Mouse (Mus musculus): ENCODE measurements around the gene Smarcd2.

The Smarcd2 gene

DNA sequence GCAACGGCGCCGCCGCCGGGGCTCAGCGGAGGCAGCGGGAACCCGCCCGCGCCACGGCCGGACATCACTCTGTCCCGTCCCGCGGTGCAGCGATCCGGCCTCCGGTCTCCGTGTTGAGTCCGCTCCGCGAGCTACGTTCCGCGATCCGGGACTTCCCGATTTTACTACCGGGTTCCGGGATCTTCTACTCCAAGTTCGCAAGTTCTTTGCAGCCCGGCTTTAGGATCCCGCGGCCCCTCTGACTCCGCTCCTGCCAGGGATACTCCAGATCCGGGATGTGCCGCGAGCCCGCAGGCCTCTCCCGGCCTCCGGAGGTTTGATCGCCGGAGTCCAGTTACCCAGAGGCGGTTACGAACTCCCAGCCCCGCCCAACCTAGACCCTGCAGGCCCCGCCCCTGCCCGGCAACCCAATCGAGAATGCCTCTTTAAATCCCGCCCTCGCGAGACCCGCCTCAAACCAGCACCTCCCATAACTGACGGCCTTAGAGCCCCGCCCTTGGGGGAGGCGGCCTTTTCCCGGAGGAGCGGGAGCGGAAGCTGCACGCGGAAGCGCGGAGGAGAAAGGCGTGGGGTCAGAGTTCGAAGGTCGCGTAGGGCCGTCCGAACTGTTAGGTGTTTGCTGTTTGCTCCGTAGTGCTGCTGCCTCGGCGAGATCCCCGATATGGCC lies at the start of gene Smarcd2:
Gene Smarcd2, minus strand, starts transcription at position 329 of the 667 bp plus-strand sequence.
- DNase-seq = peak; percentile 99

DNA sequence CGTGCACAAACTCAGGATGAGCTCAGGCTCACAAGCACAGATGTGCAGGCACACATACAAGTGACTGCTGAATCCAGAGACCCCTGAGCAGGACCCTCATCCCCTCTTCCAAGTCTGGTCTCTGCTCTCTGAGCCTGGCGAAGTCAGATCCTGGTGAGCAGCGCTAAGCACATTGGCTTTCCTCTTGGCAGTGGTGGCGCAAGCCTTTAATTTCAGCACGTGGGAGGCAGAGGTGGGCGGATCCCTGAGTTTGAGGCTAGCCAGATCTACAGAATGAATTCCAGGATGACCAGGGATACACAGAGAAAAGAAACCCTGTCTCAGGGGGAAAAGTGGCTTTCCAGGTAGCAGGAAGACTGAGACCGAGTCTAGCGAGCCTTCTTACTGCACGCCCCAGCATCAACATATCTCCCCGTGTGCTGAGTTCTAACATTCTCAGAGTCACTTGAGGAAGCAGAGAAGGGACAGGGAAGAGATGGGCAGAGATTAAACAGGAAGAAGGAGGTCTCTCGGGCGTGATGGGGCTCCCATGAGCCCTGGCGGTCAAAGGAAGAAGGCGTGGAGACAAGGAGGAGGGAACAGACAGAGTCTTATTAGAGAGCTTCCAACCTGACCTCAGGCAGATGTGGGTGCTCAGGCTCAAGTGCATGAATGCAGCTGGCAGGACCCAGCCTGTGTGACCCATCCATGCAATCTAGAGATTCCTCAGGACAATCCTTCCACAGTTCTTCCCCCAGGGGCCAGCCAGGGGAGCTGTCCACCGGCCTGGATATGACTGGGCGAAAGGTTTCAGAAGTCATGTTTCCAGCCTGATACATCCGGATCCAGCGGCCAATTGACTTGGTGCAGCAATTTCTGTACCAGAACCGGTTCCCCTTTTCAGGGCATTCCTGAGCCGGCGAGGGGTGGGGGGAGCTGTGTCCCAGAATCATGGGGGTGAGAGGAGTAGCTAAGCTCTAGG lies 45.9 kb upstream of the Smarcd2 start:
- DNase-seq = no peak

DNA sequence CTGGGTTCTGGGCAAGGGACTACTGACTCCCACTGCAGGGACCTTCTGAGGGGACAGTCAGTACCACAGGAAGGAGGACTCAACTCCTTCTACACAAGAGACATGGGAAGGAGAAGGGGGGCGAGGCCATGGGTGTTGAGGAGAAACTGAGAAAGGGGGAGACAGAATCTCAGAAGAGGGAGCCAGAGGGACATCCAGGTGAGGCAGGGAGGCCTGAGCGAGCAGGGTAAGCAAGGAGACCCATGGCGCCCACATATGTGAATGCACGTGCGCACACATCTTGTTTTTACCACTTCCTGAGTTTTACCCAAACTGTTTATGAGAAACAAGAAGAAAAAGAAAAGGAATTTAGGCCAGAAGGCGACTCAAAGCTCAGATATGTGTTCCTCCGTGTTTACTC lies 45.0 kb upstream of the Smarcd2 start:
- DNase-seq = no peak

DNA sequence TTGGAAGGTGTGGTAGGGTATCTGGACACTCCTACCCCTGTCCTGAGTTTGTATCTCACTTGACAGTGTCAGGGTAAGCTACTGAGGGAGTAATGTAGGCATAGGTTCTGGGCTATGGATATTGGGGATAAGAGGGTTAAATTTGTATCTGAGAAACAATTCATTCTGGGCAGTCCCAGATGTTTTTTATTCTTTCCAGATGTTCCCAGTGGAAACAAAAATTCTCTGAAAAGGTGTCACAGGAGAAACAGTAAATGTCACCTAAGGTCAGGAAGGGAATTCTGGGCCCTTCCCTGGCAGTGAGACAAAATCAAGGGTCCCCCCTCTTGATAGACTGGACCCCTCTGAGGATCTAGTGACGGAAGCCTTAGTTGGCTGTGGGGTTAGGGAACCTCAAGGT lies 43.6 kb upstream of the Smarcd2 start:
- DNase-seq = no peak

DNA sequence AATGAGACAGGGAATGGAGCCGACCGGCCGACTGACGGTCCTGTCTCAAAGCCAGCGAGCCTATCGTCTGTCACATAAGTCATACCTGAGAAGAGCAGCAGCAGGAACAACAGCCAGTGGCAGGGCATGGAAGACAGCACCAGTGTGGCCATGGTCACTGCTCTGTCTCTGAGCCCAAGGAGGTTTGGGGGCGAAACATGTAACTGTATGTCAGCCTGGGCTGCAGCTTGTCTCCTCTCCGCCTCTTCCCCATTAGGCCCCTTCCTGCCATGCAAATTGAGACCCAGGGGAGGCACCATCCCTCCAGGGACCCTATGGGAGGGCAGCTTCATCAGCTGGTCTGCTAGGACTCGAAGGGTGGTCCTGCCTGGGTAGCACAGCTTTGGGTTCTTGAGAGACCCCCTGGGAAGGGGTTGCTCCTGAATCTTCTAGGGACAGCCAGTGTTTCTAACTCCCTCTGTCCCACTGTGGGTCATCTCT lies 41.6 kb upstream of the Smarcd2 start, which contains the start of gene Cd79b:
Gene Cd79b, minus strand, starts transcription at position 430 of the 480 bp plus-strand sequence.
- DNase-seq = no peak

DNA sequence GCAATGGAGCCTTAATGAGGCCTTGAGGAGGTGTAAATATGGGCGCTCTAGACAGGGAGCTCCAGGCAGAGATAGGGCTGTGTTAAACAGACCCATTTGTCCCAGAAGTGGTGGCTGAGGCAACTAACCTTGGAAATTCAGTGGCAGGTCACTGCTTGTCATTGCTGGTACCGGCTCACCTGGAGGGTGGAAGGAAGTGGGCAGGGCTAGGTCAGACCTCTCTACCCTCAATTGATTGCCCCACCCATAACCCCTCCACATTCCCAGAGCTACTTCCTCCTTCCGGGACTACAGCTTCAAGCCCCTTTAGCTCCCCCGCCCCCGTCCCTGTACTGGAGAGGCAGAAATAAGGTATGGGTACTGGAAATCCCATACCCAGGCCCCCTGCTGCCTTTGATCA lies 40.8 kb upstream of the Smarcd2 start:
- no peak for DNase-seq

DNA sequence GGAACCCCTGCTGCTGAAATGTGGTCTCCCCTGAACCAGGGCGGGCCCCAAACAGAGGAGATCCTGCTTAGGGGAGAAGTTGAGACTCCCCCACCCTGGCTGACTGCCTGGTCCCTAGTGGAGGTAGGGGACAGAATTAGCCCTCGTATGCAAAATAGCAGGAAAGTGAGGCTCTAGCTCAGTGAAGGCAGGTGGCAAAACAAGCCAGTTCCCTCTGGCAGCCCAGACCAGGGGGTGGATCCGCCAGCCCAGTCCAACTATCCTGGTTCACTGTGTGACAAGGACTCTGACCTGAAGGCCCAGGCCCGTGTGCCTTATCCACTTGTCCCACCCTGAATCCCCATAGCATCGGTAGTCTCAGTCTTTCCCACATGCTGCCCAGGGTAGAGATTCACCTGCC lies 37.4 kb upstream of the Smarcd2 start:
- no peak for DNase-seq

DNA sequence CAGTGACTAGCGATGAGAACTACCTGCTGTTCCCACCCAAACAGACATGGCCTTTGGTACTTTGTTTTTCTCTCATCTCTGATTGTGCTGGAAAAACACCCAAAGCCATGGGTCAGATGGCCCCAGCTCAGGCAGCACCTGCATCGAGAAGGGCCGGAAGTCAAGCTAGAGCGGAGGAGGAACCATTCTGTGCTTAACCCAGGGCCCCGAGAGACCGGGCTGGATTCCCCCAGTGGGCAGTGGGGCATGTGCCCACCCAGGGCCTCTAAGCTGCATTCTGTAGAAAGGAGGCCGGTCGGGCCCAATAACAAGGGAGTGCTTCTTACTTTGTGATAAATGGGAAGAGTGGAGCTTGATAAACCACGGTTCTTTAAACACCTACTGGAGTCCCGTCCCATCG lies 35.4 kb upstream of the Smarcd2 start:
- no peak for DNase-seq

DNA sequence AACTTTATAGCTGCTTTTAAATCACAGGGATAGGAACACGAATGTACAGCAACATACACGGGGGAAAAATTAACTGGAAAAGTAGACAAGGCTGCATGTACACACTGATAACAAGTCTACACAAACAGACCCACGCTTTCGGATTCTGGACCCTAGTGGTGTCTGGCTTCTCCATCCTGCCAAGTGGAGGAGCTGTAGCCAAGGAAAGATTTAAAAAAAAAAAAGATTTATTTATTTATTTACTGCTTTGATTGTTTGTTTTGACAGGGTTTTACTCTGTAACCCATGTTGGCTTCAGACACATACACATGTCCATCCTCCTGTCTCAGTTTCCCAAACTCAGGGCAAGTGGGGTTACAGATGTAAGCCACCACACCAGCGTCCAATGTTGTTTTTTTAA lies 34.7 kb upstream of the Smarcd2 start:
- DNase-seq = no peak

DNA sequence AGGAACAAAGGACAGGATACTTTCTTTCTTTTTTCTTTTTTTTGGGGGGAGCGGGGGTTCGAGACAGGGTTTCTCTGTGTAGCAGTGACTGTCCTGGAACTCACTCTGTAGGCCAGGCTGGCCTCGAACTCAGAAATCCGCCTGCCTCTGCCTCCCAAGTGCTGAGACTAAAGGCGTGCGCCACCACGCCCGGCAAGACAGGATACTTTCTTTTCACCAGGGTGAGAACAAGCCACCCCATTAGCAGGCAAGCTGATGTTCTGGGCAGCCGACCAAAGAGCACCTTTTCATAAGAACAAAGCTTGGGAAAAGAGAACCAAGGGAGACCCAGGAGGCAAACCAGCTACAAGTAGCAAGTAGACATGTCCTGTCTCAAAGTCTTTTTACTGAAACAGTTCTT lies 34.0 kb upstream of the Smarcd2 start:
- no peak for DNase-seq

DNA sequence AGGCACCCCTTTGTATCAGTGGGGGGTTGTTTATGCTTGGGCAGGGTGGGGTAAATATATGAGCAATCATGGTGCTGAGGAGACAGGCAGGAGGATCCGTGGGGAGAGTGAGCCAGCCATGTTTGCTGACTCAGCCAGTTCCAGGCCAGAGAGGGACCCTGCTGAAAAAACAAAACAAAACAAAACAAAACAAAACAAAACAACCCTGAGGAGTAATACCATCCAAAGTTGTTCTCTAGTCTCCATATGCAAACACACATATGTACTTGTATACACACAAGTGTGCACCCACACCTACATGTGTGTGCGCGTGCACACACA lies 33.3 kb upstream of the Smarcd2 start:
- DNase-seq = no peak

DNA sequence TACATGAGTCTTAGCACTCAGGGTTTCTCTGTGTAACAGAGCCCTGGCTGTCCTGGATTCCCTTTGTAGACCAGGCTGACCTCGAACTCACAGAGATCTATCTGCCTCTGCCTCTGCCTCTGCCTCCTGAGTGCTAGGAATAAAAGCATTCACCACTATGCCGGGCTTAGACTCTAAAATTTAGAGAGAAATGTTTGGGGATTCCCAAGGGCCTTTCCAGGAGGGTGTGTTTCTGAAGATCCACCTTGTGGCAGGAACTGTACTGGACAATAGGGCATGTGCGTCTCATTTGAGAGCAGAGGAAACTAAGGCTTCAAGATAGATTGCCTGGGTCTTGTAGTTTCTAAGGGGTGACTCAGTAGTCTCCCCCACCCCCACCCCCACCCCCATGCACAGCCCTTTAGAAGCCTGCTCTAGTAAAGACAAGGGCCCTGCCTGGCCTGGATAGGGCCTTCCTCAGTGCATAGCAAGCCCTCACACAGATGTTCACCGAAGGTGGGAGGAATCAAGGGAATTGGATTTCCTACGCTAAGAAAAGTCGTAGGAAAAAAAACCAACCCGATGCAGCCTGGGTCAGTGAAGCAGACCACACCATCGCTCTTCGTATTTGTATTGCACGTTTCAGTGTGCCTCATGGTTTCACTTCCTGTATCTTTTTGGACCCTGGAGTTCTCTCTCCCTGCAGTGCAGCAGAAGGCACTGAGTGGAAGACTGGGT lies 32.7 kb upstream of the Smarcd2 start:
- no peak for DNase-seq

DNA sequence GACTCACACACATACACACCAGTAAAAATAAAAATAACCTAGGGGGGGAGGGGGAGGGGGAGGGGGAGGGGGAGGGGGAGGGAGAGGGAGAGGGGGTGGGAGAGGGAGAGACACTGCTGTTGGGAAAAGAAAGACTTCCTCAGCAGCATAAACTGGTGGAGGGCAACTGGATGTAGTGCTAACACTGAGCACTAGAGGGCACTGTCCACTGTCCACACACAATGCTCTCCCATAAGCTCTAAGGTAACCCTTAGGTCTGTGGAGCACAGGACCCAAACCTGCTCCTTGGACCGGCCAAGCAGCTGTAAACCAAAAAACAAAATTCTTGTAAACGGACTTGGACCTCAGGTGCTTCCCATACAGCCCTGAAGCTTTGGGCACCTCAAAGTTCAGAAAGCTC lies 29.9 kb upstream of the Smarcd2 start:
- peak; percentile 79 to 83 for DNase-seq

DNA sequence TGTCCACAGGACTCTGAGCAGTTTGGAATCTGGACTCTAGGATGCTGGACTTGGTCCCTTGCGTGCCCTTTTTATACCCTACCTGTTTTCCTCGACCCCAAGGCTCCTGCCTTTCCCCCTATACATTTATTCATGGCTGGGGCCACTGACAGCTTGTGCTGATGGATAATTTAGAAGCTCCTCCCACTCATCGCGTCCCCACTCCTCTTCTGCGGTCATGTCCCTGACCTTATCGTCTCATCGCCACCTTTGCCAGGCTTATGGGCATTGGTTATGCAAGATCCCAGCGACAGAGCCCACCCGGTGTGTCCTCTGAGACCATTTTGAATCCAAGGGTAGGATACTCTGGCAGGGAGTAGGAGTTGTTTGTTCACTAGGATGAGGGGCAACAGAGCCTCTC lies 29.0 kb upstream of the Smarcd2 start, which contains the start of gene Gh:
Gene Gh, minus strand, starts transcription at position 101 of the 400 bp plus-strand sequence.
- DNase-seq = no peak

DNA sequence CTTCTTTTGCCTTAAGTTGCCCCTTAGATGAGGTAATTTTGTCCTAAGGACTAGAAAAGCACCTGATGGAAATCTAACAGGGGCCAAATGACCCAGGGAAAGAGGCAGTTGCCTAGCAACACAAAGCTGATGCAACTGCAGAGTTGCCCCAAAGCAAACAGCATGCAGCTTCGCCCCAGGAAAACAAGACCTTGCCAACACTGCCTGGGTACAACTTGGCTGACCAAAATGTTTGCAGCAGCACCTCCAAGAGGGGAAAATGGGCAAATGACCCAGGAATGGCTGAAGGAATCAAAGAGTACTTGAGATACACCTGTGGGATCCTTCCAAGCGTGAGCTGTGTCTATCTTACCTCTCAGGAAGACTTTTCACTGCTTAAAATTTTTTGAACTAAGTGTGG lies 19.1 kb upstream of the Smarcd2 start:
- peak; percentile 85 to 88 for DNase-seq

DNA sequence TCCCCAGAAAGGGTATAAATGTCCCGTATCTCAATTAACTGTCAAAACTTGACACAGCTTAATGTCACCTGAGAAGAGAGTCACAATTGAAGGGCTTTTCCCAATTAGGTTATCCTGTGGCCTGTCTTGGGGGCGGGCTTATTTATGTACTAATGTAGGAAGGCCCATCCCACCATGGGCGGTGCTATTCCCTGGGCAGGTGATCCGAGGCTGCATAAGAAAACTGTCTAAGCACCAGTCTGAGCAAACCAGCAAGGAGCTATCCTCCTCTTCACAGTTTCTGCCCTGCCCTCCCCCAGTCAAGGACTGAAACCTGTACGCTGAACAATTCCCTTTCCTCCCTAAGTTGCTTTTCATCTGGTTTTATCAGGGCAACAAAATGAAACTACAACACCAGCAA lies 17.6 kb upstream of the Smarcd2 start:
- DNase-seq = peak in 1 of 2 experiments; percentile 19

DNA sequence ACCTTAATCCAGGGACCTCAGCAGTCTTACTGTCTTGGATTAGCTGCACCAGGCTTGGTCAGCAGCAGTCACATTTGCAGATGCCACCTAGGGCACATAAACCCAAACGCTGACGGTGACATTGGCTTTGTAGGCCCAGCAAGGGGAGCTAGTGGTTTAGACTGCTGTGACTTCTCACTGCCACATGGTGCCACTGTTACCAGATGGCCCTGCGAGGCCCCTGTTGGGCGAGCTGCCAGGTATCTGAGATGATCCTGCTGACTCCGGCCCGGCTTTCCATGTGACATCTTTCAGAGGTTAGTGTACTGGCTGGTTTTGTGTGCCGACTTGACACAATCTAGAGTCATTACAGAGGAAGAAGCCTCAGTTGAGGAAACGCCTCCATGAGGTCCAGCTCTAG lies 16.6 kb upstream of the Smarcd2 start:
- peak; percentile 95 to 98 for DNase-seq

DNA sequence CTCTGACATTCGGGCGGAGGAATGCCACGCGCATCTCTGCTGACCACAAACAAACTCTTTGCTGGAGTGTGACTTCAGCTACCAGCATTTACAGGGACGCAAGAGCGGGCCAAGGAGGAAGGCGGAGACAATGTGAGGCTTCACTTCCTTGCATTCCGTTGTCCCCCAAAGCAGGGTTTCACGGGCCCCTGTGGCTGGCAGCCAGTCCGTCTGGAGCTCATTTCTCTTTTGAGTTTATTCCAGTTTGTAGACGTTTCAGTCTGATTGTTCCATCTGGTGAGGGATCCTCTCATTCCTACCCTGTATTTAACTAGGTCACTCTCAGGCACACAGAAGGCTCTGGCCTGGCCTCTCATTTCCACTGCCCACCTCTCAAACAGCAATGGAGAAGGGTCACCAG lies 14.2 kb upstream of the Smarcd2 start:
- DNase-seq = peak; percentile 80 to 81

DNA sequence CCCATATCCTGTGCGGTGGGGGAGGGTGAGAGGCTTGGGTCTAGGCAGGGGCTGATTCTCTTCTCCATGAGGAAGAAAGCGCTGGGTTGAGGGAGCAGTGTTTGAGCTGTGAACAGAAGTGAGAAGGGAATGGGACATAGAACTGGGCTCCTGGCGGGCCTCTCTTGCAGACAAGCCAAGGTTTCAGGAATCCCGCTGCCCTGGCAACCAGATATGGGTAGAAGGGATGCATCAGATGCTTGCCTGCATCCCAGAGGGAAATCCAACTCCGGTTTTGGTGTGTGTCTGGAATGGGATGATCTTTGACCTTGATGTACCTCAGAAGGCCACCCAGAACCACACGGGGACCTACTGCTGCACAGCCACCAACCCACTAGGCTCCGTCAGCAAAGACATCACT lies 13.4 kb upstream of the Smarcd2 start:
- DNase-seq = peak; percentile 38 to 51

DNA sequence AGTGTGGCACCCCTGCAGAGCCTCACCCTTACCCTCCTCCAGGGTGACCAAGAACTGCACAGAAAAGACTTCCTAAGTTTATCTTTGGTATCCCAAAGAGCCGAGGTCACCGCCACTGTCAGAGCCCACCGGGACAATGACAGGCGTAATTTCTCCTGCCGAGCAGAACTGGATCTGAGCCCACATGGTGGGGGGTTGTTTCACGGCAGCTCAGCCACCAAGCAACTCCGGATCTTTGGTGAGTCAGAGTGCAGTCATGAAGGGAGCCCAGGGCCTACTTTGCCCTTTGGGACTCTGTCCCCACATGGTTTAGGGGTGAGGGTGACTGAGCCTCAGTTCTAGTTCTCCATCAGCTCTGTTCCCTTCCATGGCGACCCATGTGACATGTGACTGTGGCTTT lies 11.4 kb upstream of the Smarcd2 start:
- DNase-seq = peak; percentile 23 to 46

DNA sequence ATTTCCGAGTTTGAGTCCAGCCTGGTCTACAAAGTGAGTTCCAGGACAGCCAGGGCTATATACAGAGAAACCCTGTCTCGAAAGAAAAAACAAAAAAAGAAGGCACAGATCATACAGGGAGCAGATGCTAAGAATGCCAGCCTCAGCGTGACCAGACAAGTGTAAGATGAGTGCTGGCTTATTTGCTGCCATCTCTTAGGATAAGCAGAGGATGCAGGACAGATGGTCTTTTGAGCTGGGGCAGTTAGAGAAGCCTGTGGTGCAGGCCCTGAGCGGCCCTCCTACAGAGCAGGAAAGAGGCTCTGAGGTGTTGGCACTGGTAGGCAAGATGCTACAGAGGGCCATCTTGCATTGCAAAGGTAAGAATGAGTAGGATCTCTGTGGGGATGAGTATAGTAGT lies 10.6 kb upstream of the Smarcd2 start:
- DNase-seq = peak in 1 of 2 experiments; percentile 43

DNA sequence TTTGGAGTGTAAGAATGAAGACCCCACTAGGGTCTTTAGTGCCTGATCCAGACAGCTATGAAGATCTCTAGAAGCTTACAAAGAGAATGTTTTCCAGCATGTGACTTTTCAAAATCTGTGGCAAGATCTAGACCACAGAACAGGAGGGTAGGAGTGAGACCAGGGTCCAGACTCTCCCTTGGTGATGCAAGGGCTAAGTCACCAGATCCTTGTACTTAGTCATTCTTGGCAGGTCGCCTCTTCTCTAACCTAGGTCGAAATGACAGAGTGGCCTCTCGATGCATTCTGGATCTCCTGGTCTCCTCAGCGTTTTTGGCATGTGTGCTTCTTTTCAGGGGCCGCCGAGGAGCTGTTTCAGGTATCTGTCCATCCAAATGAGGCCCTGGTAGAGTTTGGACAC lies 9.7 kb upstream of the Smarcd2 start:
- DNase-seq = no peak

DNA sequence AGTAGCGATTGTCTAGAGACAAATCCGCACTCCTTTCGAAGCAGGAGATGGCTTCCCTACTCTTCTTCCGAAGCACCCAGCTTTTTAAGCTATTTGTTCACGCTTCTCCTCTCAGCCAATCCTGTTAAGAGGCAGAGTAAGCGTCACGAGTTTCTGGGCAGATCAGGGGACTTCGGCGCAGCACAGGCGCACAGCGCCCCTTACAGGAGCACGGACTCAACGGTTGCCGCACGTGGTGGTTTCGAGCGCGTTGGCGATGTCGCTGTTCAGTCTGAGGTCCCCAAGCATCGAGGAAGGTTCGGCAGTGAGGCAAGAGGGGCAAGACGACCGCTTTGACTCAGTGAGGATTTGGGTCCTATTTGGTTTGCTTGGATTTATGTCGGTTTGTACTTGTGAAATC lies 3.7 kb upstream of the Smarcd2 start, which contains the start of gene Tcam1:
Gene Tcam1, plus strand, starts transcription at position 219 of the 400 bp plus-strand sequence.
- peak; percentile 98 for DNase-seq
